Mouse (Mus musculus) cerebellum, adult 9-10 months (tissue): ENCODE data around the gene Hao1.

Source experiments
- DNase-seq: peaks from one replicate; pipeline ENCODE4 v3.0.0; 2022

Hao1 gene

GRCm38 (mm10) chr2:134460831-134461230 lies 93.3 kb downstream of the Hao1 start:
- no peak for DNase-seq

GRCm38 (mm10) chr2:134456065-134456505 lies 98.1 kb downstream of the Hao1 start:
- DNase-seq: no peak

- no peak for DNase-seq
Measured at GRCm38 (mm10) chr2:134452748-134453147, 101.4 kb downstream of the Hao1 start.

GRCm38 (mm10) chr2:134450976-134451375 lies 103.2 kb downstream of the Hao1 start:
- DNase-seq: no peak
